Mouse (Mus musculus) limb, embryonic 14.5 days (tissue): ENCODE results near the gene Abi3. TPM values are rescaled to one million over a fixed set of nuclear protein-coding genes. Genes with fewer than 3 reads are reported as not detected.

ENCODE experiments used
- ATAC-seq: fragments of 200-750 bp; cut with Nextera tagmentation; 2 replicates; pipeline ENCODE4 v1.8.0; 2017; ENCODE audit warnings: low read depth, moderate number of reproducible peaks, moderate TSS enrichment; ENCODE audit not compliant: low FRiP score
- DNase-seq: peaks from one replicate; pipeline ENCODE4 v3.0.0-alpha.2; 2015; ENCODE audit warnings: low spot score
- H3K27ac ChIP-seq: fragments of 300-500 bp; sonication (generic); replicated peaks from 2 replicates; pipeline ENCODE4 v1.5.1; 2014; ENCODE audit warnings: low read depth, mild to moderate bottlenecking, low read length, moderate library complexity, mixed read lengths
- H3K27me3 ChIP-seq: fragments of 300-500 bp; sonication (generic); 2 replicates; pipeline ENCODE4 v1.6.1; 2014; ENCODE audit warnings: low read length, mixed read lengths; ENCODE audit not compliant: control insufficient read depth, insufficient read depth
- H3K36me3 ChIP-seq: fragments of 300-500 bp; sonication (generic); 2 replicates; pipeline ENCODE4 v1.6.1; 2014; ENCODE audit warnings: mild to moderate bottlenecking, low read length, moderate library complexity, mixed read lengths; ENCODE audit not compliant: control insufficient read depth, insufficient read depth
- H3K4me1 ChIP-seq: fragments of 300-500 bp; sonication (generic); 2 replicates; pipeline ENCODE4 v1.6.1; 2014; ENCODE audit warnings: antibody characterized with exemption, low read length, mixed read lengths; ENCODE audit not compliant: control insufficient read depth, insufficient read depth
- H3K4me2 ChIP-seq: fragments of 300-500 bp; sonication (generic); replicated peaks from 2 replicates; pipeline ENCODE4 v1.6.1; 2014; ENCODE audit warnings: low read depth, mild to moderate bottlenecking, low read length, moderate library complexity; ENCODE audit not compliant: severe bottlenecking
- H3K4me3 ChIP-seq: fragments of 300-500 bp; sonication (generic); replicated peaks from 2 replicates; pipeline ENCODE4 v1.5.1; 2014; ENCODE audit warnings: low read length
- H3K9ac ChIP-seq: fragments of 300-500 bp; sonication (generic); 2 replicates; pipeline ENCODE4 v1.6.1; 2014; ENCODE audit warnings: mild to moderate bottlenecking, low read depth, low read length, moderate library complexity; ENCODE audit not compliant: severe bottlenecking
- H3K9me3 ChIP-seq: fragments of 300-500 bp; sonication (generic); 2 replicates; pipeline ENCODE4 v1.6.1; 2016; ENCODE audit warnings: low read length; ENCODE audit not compliant: control insufficient read depth
- POLR2A ChIP-seq: fragments of 200-500 bp; IDR thresholded peaks from 2 replicates; pipeline ENCODE4 v1.8.0; 2012; ENCODE audit warnings: inconsistent platforms, mild to moderate bottlenecking, moderate library complexity, borderline replicate concordance; ENCODE audit not compliant: insufficient read depth, insufficient read length; ENCODE audit errors: extremely low read depth
- WGBS: fragments of 180-500 bp; shearing (Covaris S2); extraction: QIAGEN DNeasy Blood & Tissue Kit; methylation state at CpG from one replicate; pipeline ENCODE4 v1.1.7; 2014; 5-methylcytosine and 5-hydroxymethylcytosine counted together
- polyA plus RNA-seq, 2 experiments: library from polyadenylated mRNA; depleted of rRNA in 1 of 2; stranded (reverse) in 1 of 2; unstranded in 1 of 2; fragments of >200 nt; fragmentation: Nextera tagmentation in 1 of 2; extraction: Ambion mirVana in 1 of 2; gene quantifications; 2 replicates each; pipeline versions ENCODE4 v1.2.1 to v1.2.3; 2012 to 2014

Gene Abi3
- polyA plus RNA-seq, 2 experiments, result 5.5 to 7.8 TPM

- Histone ChIP-seq H3K4me1 (no peaks in the 10 kb centered on the region), H3K27ac (no peak overlapping the region), H3K9me3 (no peaks in the 10 kb centered on the region), H3K4me2 (no peak overlapping the region), H3K4me3 (no peak overlapping the region), H3K36me3 (no peaks in the 10 kb centered on the region), H3K27me3 (no peaks in the 10 kb centered on the region; the same call in 1 of the 2 replicates), H3K9ac (no peak overlapping the region)
- no peak for DNase-seq
- no peak for TF ChIP-seq POLR2A
- no peak for ATAC-seq
- WGBS, result 67% methylated on average over 6 of the region's 6 CpGs
These were observed 27.7 kb upstream of the Abi3 start for GRCm38 (mm10) chr11:95869918-95870470.

GRCm38 (mm10) chr11:95869442-95869841 lies 27.2 kb upstream of the Abi3 start:
- Histone ChIP-seq H3K9ac (no peak overlapping the region), H3K27ac (no peak overlapping the region), H3K36me3 (no peaks in the 10 kb centered on the region), H3K9me3 (no peaks in the 10 kb centered on the region), H3K4me1 (no peaks in the 10 kb centered on the region), H3K4me3 (no peak overlapping the region), H3K27me3 (no peaks in the 10 kb centered on the region; the same call in 1 of the 2 replicates), H3K4me2 (no peak overlapping the region)
- ATAC-seq (no peak), DNase-seq (no peak)
- TF ChIP-seq POLR2A, result no peak
- WGBS, result 73% methylated on average over 4 of the region's 4 CpGs

DNA sequence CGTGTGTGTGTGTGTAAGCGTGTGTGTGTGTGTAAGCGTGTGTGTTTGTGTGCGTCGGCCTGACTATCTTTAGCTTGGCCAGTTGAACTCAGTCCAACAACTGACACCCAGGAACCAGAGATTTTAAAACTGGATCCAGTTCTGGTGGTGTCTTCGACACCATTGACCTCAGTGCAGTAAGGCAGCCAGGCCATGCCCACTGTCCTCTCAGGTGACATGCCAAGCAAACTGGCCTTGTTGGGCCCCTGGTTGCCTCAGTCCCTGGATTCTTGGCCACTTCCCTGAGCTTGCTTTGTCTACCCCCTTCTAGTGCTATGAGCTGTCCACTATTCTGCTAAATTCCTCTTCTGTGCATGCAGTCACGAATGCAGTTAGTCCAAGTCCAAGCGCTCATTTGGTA lies 19.1 kb upstream of the Abi3 start:
- Histone ChIP-seq H3K27me3 (no peaks in the 10 kb centered on the region), H3K4me2 (no peak overlapping the region), H3K27ac (no peak overlapping the region), H3K9ac (no peak overlapping the region), H3K4me3 (no peak overlapping the region), H3K9me3 (no peaks in the 10 kb centered on the region), H3K36me3 (no peaks in the 10 kb centered on the region), H3K4me1 (peaks cover 6% of the 10 kb centered on the region; the same call in 1 of the 2 replicates)
- ATAC-seq, result no peak
- DNase-seq, result no peak
- WGBS, result 95% methylated on average over 8 of the region's 8 CpGs
- no peak for TF ChIP-seq POLR2A

DNA sequence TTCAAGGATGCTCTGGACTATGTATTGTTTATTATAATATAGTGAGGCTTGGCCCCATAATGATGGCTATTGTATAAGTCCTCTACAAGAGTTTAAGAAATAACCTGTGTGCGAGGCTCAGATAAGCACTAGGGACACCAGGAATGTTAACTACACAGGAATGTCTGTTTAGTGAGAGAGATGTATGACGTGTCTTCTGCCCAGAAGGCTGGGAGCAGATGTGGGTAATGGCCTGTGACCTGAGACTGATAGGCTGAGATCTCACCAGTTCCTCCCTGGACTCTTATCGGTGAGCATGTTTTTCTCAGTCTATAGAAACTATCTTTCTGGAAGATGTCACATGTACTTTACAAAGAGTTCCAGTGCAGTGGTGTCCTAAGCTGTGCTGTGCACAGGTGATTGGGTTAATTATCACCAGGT lies 17.8 kb upstream of the Abi3 start:
- Histone ChIP-seq H3K9me3 (no peaks in the 10 kb centered on the region), H3K36me3 (no peaks in the 10 kb centered on the region), H3K4me3 (peak overlapping the region; percentile 80), H3K4me2 (peak overlapping the region; percentile 56), H3K9ac (peak overlapping the region; percentile 64), H3K27ac (no peak overlapping the region), H3K27me3 (no peaks in the 10 kb centered on the region), H3K4me1 (peaks cover 6% of the 10 kb centered on the region; the same call in 1 of the 2 replicates)
- 22% methylated on average over 3 of the region's 3 CpGs for WGBS
- DNase-seq, result no peak
- no peak for ATAC-seq
- no peak for TF ChIP-seq POLR2A

- TF ChIP-seq POLR2A, result no peak
- peak overlapping the region; percentile 92 for H3K27ac ChIP-seq
- no peaks in the 10 kb centered on the region for H3K9me3 ChIP-seq
- peaks cover 6% of the 10 kb centered on the region; the same call in 1 of the 2 replicates for H3K4me1 ChIP-seq
- H3K27me3 ChIP-seq, result no peaks in the 10 kb centered on the region
- H3K4me2 ChIP-seq, result peak overlapping the region; percentile 56
- under 1% methylated on average over 35 of the region's 35 CpGs for WGBS
- peak overlapping the region; percentile 80 for H3K4me3 ChIP-seq
- ATAC-seq, result peak; percentile 38
- DNase-seq, result peak; percentile 70
- H3K9ac ChIP-seq, result peak overlapping the region; percentile 64
- no peaks in the 10 kb centered on the region for H3K36me3 ChIP-seq
These were observed 17.2 kb upstream of the Abi3 start for GRCm38 (mm10) chr11:95859468-95859855.
